Mouse (Mus musculus) embryonic facial prominence, embryonic 13.5 days (tissue): ENCODE data around the gene Tex46. TPM values are rescaled to one million over a fixed set of nuclear protein-coding genes. Genes with fewer than 3 reads are reported as not detected.

ENCODE experiments used
- ATAC-seq: fragments of 200-750 bp; cut with Nextera tagmentation; 2 replicates; pipeline ENCODE4 v1.8.0; 2017; ENCODE audit warnings: low read depth; ENCODE audit not compliant: insufficient number of reproducible peaks, insufficient read depth, low FRiP score, low TSS enrichment
- H3K27ac ChIP-seq: fragments of 300-500 bp; sonication (generic); 2 replicates; pipeline ENCODE4 v1.5.1; 2015; ENCODE audit warnings: moderate library complexity, mild to moderate bottlenecking, inconsistent platforms
- H3K27me3 ChIP-seq: fragments of 300-500 bp; sonication (generic); 2 replicates; pipeline ENCODE4 v1.6.1; 2015; ENCODE audit warnings: mild to moderate bottlenecking, inconsistent platforms
- H3K36me3 ChIP-seq: fragments of 300-500 bp; sonication (generic); 2 replicates; pipeline ENCODE4 v1.6.1; 2015; ENCODE audit warnings: mild to moderate bottlenecking, inconsistent platforms
- H3K4me1 ChIP-seq: fragments of 300-500 bp; sonication (generic); 2 replicates; pipeline ENCODE4 v1.6.1; 2015; ENCODE audit warnings: inconsistent platforms
- H3K4me2 ChIP-seq: fragments of 300-500 bp; sonication (generic); 2 replicates; pipeline ENCODE4 v1.6.1; 2015; ENCODE audit warnings: moderate library complexity, mild to moderate bottlenecking, inconsistent platforms
- H3K4me3 ChIP-seq: fragments of 300-500 bp; sonication (generic); 2 replicates; pipeline ENCODE4 v1.5.1; 2015; ENCODE audit warnings: mild to moderate bottlenecking, inconsistent platforms
- H3K9ac ChIP-seq: fragments of 300-500 bp; sonication (generic); 2 replicates; pipeline ENCODE4 v1.6.1; 2015; ENCODE audit warnings: mild to moderate bottlenecking, inconsistent platforms
- H3K9me3 ChIP-seq: fragments of 300-500 bp; sonication (generic); 2 replicates; pipeline ENCODE4 v1.6.1; 2016; ENCODE audit warnings: inconsistent platforms
- WGBS: fragments of 180-500 bp; shearing (Covaris S2); methylation state at CpG from one replicate; pipeline ENCODE4 v1.1.7; 2015; ENCODE audit warnings: mixed read lengths; 5-methylcytosine and 5-hydroxymethylcytosine counted together
- polyA plus RNA-seq: library from polyadenylated mRNA; unstranded; fragments of >200 nt; fragmentation: Nextera tagmentation; extraction: Ambion mirVana; gene quantifications from 2 replicates; pipeline ENCODE4 v1.2.1, GENCODE M21; 2015

Tex46 gene
- polyA plus RNA-seq = not detected in 2 replicates

DNA sequence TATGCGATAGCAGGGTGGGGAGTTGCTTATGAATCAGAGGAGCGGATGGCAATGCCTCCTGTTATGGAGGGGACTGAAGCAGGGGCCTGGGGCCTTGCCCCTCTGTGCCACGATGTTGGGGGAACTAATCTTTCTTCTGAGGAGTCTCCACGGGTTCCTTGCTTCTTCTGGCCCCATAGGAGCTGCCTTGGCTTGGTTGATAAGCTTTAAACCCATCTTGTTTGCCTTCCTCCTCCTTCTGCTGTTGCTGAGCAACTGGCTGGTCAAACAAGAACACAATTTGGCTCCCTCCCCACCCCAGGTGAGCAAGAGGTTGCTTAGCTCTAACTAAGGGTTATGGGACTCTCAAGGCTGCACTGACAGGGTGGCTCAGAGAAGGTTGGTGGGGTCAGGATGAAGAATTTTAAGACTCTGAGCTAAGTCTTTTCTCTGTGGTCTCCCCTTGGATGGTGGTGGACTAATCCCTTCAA, at the start of gene Tex46:
TSS of gene Tex46 (plus strand) at position 51 of the 470 bp plus-strand sequence.
- 68% methylated on average over 4 of the region's 4 CpGs for WGBS
- Histone ChIP-seq H3K9ac (no peak within 1 kb of the TSS), H3K4me3 (no peak within 1 kb of the TSS), H3K27ac (no peak within 1 kb of the TSS), H3K27me3 (no peaks in the 10 kb centered on the region), H3K4me2 (no peak within 1 kb of the TSS), H3K4me1 (no peaks in the 10 kb centered on the region), H3K9me3 (no peaks in the 10 kb centered on the region), H3K36me3 (no peaks in the 10 kb centered on the region)
- no peak for ATAC-seq

DNA sequence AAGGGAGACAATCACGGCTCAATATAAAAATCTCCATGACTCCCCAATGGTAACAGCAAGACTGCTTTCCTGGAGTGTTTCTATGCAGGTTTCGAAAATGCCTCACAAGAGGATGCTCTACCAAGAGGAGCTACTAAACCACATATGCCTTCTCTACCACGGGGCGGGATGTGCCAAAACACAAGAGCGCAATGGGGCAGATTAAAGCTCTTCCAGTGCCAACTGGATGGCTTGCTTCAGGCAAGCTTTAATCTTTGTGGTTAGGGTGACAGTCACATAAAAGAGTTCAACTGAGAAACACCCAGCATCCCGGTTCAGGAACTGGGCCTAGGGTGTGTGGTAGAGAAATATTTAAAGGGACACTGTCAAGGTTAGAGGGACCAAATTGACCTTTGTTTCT, 47.5 kb upstream of the Tex46 start:
- no peaks in the 10 kb centered on the region for H3K27me3 ChIP-seq
- ATAC-seq = no peak
- no peak overlapping the region for H3K4me3 ChIP-seq
- no peaks in the 10 kb centered on the region for H3K4me1 ChIP-seq
- no peak overlapping the region for H3K4me2 ChIP-seq
- peaks cover 90% of the 10 kb centered on the region for H3K36me3 ChIP-seq
- H3K9ac ChIP-seq = no peak overlapping the region
- 72% methylated on average over 6 of the region's 6 CpGs for WGBS
- H3K9me3 ChIP-seq = no peaks in the 10 kb centered on the region
- H3K27ac ChIP-seq = no peak overlapping the region

DNA sequence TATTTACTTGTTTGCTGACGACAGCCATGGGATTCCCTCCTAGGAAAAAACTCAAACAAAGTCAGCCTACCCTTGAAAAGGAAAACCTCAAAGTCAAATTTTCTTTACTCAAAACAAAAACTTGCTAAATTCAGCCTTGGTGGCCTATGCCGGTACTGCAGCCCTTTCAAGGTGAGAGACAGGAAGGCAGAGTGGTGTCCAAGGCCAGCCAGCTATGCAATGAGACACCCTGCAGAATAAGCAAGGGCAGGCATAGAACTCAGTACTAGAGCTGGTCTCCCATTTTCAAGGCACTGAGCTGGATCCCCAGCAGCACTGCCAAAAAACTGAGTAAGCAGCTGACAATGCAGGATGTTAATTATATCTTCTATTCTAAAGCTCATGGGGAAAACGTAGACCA, 41.6 kb upstream of the Tex46 start:
- H3K4me1 ChIP-seq = no peaks in the 10 kb centered on the region
- WGBS = 74% methylated on average over 3 of the region's 3 CpGs
- no peak overlapping the region for H3K4me2 ChIP-seq

DNA sequence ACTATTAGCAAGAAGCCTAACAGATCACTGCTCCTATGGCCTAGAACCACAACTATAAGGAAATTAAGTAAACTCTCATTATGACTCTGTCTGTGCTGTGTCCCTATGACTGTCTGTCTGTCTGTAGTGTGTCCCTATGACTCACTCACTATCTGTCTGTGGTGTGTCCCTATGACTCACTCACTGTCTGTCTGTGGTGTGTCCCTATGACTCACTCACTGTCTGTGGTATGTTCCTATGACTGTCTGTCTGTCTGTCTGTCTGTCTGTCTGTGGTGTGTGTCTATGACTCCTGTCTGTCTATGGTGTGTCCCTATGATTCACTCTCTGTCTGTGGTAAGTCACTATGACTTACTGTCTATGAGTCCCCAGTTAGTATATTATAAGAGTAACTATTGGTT, 40.2 kb upstream of the Tex46 start:
- Histone ChIP-seq H3K9ac (no peak overlapping the region), H3K4me1 (no peaks in the 10 kb centered on the region), H3K9me3 (no peaks in the 10 kb centered on the region), H3K4me3 (no peak overlapping the region), H3K36me3 (peaks cover 69% of the 10 kb centered on the region), H3K27me3 (no peaks in the 10 kb centered on the region), H3K4me2 (no peak overlapping the region), H3K27ac (no peak overlapping the region)
- ATAC-seq = no peak

More for the DNA sequence above, 41.6 kb upstream of the Tex46 start:
- Histone ChIP-seq H3K27me3 (no peaks in the 10 kb centered on the region), H3K4me3 (no peak overlapping the region), H3K9ac (no peak overlapping the region), H3K9me3 (no peaks in the 10 kb centered on the region), H3K27ac (no peak overlapping the region), H3K36me3 (peaks cover 80% of the 10 kb centered on the region)
- no peak for ATAC-seq

DNA sequence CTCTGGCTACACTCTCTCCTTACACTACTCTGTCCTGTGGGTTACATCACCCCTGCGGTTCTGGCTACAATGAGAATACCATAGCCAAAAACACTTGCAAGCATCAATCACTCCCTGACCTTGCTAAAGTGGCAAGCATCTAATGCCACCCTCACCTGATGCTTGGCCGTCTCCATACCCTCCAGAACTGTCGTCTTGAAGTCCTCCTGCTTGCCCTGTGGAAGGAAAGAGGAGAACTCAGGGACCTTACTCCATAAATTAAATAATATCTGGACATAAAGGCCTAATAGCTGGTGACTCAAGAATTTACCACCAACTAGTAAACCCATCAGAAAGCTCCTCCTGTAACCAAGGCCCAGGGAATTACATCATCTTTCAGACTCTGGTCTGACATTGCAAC, 28.4 kb upstream of the Tex46 start:
- Histone ChIP-seq H3K9me3 (no peaks in the 10 kb centered on the region), H3K9ac (no peak overlapping the region), H3K27ac (no peak overlapping the region), H3K27me3 (no peaks in the 10 kb centered on the region), H3K4me1 (no peaks in the 10 kb centered on the region), H3K4me2 (no peak overlapping the region), H3K36me3 (no peaks in the 10 kb centered on the region), H3K4me3 (no peak overlapping the region)
- ATAC-seq = no peak
- 97% methylated on average over 3 of the region's 3 CpGs for WGBS

DNA sequence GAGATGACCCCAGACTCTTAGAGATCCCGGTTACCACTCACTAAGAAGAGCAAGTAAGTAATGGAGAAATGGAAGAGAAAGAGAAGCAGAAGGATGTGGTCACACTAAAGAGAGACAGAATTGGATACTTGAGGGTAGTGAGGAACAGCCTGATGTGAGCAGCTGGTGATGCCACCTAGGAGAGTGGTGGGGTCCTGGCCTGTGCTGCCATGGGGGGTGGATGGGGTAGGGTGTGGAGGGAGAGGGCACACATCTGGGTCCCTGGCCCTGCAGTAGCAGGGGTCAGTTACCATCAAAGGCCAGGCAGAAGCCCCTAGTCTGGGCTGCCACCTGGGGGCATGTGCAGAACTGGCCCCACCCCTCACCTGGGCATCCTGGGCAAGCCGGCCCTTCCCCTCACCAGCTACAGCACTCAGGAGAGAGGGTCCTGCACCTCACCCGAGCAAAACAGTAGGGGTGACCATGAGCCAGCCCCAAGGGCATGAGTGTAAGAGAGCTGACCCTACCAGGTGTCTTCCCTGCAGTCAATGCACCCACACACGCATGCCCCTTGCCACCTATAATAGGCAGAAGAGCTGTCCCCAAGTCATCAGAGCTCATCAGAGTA, 22.9 kb upstream of the Tex46 start:
- 0 out of 2 replicates have a peak, but pooled peaks cover 10% of the 10 kb centered on the region for H3K4me1 ChIP-seq
- no peak for ATAC-seq
- peaks cover 15% of the 10 kb centered on the region for H3K36me3 ChIP-seq
- no peak overlapping the region for H3K4me3 ChIP-seq
- H3K9me3 ChIP-seq = no peaks in the 10 kb centered on the region
- H3K9ac ChIP-seq = no peak overlapping the region
- H3K4me2 ChIP-seq = no peak overlapping the region
- H3K27me3 ChIP-seq = no peaks in the 10 kb centered on the region
- WGBS = 81% methylated on average over 4 of the region's 4 CpGs
- 0 out of 2 replicates have a peak overlapping the region, but pooled peaks have one; percentile 28 for H3K27ac ChIP-seq

DNA sequence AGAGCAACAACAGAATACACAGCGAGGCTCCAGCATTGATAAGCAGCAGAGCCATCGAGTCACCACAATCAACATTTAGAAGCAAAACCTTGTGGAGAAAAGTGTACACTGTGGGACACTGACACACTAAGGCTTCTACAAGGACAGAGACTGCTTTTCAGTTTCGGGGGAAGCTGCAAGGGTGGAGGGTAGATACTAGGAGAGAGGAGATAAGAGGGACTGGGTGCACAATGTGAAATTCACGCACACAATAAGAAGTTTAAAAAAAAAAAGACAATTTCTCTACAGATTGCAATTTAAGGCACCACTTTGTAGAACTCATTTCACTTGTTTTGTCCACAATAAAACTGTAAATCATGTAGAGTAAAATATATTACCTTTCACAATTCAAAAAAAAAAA, 22.2 kb upstream of the Tex46 start:
- H3K27me3 ChIP-seq = no peaks in the 10 kb centered on the region
- no peak overlapping the region for H3K4me3 ChIP-seq
- H3K9ac ChIP-seq = no peak overlapping the region
- H3K36me3 ChIP-seq = peaks cover 15% of the 10 kb centered on the region
- no peak overlapping the region for H3K27ac ChIP-seq
- H3K4me2 ChIP-seq = no peak overlapping the region
- no peak for ATAC-seq
- WGBS = 87% methylated on average over 4 of the region's 4 CpGs
- no peaks in the 10 kb centered on the region for H3K9me3 ChIP-seq
- H3K4me1 ChIP-seq = 0 out of 2 replicates have a peak, but pooled peaks cover 10% of the 10 kb centered on the region

DNA sequence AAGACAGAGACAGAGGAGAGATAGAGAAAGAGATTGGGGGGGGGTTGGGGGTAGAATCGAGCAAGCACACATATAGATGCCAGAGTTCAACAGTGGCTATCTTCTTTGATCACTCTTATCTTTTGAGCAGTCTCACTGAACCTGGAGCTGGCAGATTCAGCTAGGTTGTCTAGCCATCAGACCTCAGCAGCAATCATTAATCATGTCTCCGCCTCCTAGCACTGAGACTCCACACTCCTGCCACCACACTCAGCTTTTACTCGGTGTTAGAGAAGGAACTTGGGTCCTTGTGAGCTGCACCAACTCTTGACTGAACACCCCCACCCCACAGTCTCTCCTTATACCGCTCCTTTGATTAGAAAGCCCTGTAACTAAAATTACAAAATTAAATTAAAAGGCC, 18.1 kb upstream of the Tex46 start:
- Histone ChIP-seq H3K9me3 (no peaks in the 10 kb centered on the region), H3K27me3 (no peaks in the 10 kb centered on the region), H3K4me1 (0 out of 2 replicates have a peak, but pooled peaks cover 18% of the 10 kb centered on the region), H3K27ac (no peak overlapping the region), H3K36me3 (peaks cover 15% of the 10 kb centered on the region), H3K4me2 (no peak overlapping the region), H3K9ac (no peak overlapping the region), H3K4me3 (no peak overlapping the region)
- no peak for ATAC-seq
- WGBS = 71% methylated on average over 4 of the region's 4 CpGs

DNA sequence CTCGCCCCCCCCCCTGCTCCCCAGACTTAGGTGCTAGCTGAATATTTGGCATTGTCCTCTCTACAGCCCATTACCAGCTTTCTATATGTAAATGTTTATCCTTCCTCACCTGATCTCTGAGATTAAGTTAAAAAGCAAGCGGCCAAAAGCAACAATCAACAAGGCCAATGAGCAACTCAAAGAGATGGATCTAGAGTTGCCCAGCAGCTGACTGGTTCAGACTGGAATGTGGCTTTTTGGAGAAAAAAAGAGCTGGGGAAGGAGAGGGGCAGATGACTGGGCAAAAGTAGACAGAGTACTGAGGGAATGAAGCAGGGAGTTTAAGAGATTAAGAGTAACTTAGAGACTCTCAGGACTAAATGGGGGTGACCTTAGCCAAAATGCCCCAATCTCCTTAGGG, 16.2 kb upstream of the Tex46 start:
- Histone ChIP-seq H3K27ac (no peak overlapping the region), H3K9ac (no peak overlapping the region), H3K9me3 (no peaks in the 10 kb centered on the region), H3K4me2 (no peak overlapping the region), H3K4me1 (peaks cover 21% of the 10 kb centered on the region; the same call in 1 of the 2 replicates), H3K4me3 (no peak overlapping the region), H3K36me3 (peaks cover 21% of the 10 kb centered on the region), H3K27me3 (no peaks in the 10 kb centered on the region)
- ATAC-seq = no peak
- 96% methylated on average over 2 of the region's 2 CpGs for WGBS

DNA sequence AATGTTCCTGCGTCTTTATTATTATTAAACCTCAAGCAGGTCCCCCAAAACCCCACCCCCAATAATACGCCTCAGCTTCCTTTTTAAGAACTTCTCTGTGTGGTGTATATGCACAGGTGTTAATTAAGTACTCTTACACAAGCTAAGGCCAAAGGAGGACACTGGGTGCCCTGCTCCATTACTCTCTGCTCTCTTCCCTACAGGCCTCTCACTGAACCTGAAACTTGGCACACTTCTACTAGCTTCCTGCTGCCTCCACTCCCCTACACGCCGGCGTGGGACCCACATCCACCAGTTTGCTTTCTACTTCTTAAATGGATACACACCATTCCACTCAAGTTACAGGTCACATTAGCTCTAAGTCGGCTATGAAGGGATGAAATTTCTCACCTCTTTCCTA, 15.0 kb upstream of the Tex46 start:
- Histone ChIP-seq H3K9ac (no peak overlapping the region), H3K36me3 (peaks cover 17% of the 10 kb centered on the region), H3K4me3 (no peak overlapping the region), H3K4me1 (peaks cover 22% of the 10 kb centered on the region), H3K27ac (no peak overlapping the region), H3K4me2 (no peak overlapping the region), H3K27me3 (no peaks in the 10 kb centered on the region), H3K9me3 (no peaks in the 10 kb centered on the region)
- 71% methylated on average over 6 of the region's 6 CpGs for WGBS
- no peak for ATAC-seq

DNA sequence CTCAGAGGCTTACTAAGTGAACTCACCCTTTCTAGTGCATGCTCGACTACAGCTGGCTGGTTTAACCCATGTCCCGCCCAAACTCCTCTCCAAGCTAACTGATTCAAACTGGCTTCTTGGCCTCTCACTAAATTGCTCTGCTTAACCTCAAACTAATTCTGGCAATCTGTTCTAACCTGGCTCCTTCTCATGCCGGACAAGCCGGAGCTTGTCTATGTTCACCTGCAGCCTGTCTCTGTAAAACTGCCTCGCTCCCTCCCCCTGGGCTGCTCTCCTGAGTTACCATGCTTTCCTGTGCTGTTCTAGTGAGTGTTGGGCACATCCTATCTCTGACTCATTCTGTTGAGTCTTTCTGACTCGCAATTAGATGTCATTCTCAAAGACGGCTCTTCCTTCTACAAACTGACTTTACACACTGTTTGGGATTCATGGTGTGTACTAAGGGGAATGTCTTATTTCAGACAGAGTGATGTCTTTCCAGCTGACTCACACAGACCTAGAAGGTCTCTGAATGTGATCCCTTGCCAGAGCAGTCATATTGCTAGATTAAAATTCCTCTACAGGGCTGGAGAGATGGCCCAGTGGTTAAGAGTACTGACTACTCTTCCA, 11.9 kb upstream of the Tex46 start:
- whole genome bisulfite sequencing = 83% methylated on average over 7 of the region's 7 CpGs
- Histone ChIP-seq H3K27ac (no peak overlapping the region), H3K4me1 (peaks cover 27% of the 10 kb centered on the region), H3K4me2 (no peak overlapping the region), H3K27me3 (no peaks in the 10 kb centered on the region), H3K36me3 (0 out of 2 replicates have a peak, but pooled peaks cover 6% of the 10 kb centered on the region), H3K4me3 (no peak overlapping the region), H3K9me3 (no peaks in the 10 kb centered on the region), H3K9ac (no peak overlapping the region)
- no peak for ATAC-seq

DNA sequence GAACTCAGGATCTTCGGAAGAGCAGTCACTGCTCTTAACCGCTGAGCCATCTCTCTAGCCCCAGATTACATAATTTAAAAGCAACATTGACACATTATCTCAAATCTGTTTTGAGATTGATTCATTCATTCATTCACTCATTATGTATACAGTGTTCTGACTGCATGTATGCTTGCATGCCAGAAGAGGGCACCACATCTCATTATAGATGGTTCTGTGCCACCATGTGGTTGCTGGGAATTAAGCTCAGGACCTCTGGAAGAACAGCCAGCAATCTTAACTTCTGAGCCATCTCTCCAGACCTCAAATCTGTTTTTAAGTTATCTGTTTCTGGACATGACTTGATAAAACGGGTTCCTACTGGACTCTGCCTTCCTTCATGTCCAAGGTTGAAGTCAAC, 10.4 kb upstream of the Tex46 start:
- Histone ChIP-seq H3K36me3 (0 out of 2 replicates have a peak, but pooled peaks cover 6% of the 10 kb centered on the region), H3K4me2 (no peak overlapping the region), H3K9me3 (no peaks in the 10 kb centered on the region), H3K4me3 (no peak overlapping the region), H3K27me3 (no peaks in the 10 kb centered on the region), H3K4me1 (peaks cover 22% of the 10 kb centered on the region), H3K27ac (no peak overlapping the region), H3K9ac (no peak overlapping the region)
- ATAC-seq = no peak
- 96% methylated on average over 3 of the region's 3 CpGs for WGBS
